Mouse (Mus musculus): ENCODE results near the gene Prkar2a.

GRCm38 (mm10) chr9:108747694-108748093, 58.6 kb downstream of the Prkar2a start:
- TF ChIP-seq CTCF (IDR thresholded peaks at IDR 0.05; ENCODE audit: borderline replicate concordance, insufficient read depth, low read depth, low read length) (no peak), POLR2A (IDR thresholded peaks at IDR 0.05; ENCODE audit: borderline replicate concordance, insufficient read depth, low read length) (no peak)
